Mouse (Mus musculus): Measurements from ENCODE around the gene Sass6.

DNA sequence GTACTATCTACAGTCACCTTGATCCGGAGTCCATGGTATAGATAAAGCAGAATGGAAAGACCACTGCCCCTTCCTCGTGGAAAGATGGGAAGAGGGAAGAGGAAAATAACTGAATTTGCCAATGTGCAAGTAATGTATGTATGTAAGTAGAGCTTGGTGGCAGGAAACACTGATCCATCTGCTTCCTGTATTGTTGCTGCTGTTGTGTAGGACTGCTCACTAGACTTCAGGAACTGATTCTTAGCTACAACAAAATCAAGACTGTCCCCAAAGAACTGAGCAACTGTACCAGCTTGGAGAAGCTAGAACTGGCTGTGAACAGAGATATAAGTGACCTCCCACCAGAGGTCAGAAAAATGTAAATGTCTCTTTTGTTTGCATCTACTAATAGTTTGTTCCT lies 24.2 kb upstream of the Sass6 start:
- no peak for TF ChIP-seq CTCF (IDR thresholded peaks at IDR 0.05; ENCODE audit: borderline replicate concordance, insufficient read depth, low read length)
- TF ChIP-seq POLR2A (IDR thresholded peaks at IDR 0.05; ENCODE audit: low read depth, low read length) = no peak
